ENCODE assay signal across 18 mouse cellular contexts in the genomic region with DNA sequence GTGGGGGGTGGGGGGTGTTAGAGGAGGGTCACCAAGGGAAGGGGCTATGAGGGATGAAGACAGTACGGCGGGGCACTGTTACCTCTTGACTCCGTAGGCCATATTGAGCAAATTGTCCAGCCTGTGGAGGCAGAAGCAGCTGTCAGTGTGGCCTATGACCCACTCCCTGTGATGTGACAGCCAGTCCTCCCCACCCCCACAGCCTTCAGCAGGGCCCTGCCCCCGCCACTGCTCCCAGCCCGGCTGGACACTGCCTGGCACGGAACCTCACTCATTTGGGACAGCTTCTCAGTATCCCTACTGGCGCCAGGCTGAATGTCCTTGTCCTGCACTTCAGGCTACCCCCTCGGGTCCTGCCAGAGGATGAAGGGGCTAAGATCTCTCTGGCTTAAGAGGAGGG. TPM values are rescaled to one million over a fixed set of nuclear protein-coding genes. Genes with fewer than 3 reads are reported as not detected.
DNase-seq lines count a peak whose midpoint lies in the region; ATAC-seq and TF ChIP-seq lines count a peak whose summit lies in the region.
"Had no signal": no experiment of that assay in that cellular context is flagged by ENCODE, and none has a peak within 500 bp of the region (broad histone marks: within the 10 kb centered on the region; RNA-seq: fewer than 3 reads in every experiment).

No protein-coding gene starts in this region.

- no peak overlapping the region for H3K4me2 ChIP-seq in forebrain, embryonic 12.5 days
- no peak overlapping the region for H3K4me2 ChIP-seq in forebrain, embryonic 14.5 days (ENCODE audit: low read length)
- no peak overlapping the region for H3K4me2 ChIP-seq in lung, embryonic 15.5 days
- H3K4me2 ChIP-seq: embryonic facial prominence, embryonic 13.5 days; heart, embryonic 12.5 days had no signal

- peaks cover 25% of the 10 kb centered on the region for H3K4me1 ChIP-seq in forebrain, embryonic 12.5 days
- H3K4me1 ChIP-seq in forebrain, embryonic 14.5 days (ENCODE audit: control insufficient read depth, insufficient read depth, low read length), result no peaks in the 10 kb centered on the region
- no peaks in the 10 kb centered on the region for H3K4me1 ChIP-seq in lung, embryonic 15.5 days
- H3K4me1 ChIP-seq in lung, adult 2 months (ENCODE audit: control insufficient read depth, insufficient read depth, low read length), result no peaks in the 10 kb centered on the region
- H3K4me1 ChIP-seq in cortical plate, adult 2 months (ENCODE audit: control insufficient read depth, insufficient read depth, low read length), result no peaks in the 10 kb centered on the region
- H3K4me1 ChIP-seq: embryonic facial prominence, embryonic 13.5 days; heart, embryonic 12.5 days had no signal

- H3K9ac ChIP-seq in forebrain, embryonic 12.5 days, result no peak overlapping the region
- no peak overlapping the region for H3K9ac ChIP-seq in forebrain, embryonic 14.5 days (ENCODE audit: low read length)
- no peak overlapping the region for H3K9ac ChIP-seq in lung, embryonic 15.5 days
- H3K9ac ChIP-seq: embryonic facial prominence, embryonic 13.5 days; heart, embryonic 12.5 days had no signal

- H3K27ac ChIP-seq in forebrain, embryonic 12.5 days, result no peak overlapping the region
- H3K27ac ChIP-seq in forebrain, embryonic 14.5 days (ENCODE audit: low read depth, low read length), result no peak overlapping the region
- H3K27ac ChIP-seq in lung, embryonic 15.5 days, result no peak overlapping the region
- H3K27ac ChIP-seq in cortical plate, adult 2 months (ENCODE audit: insufficient read depth, low read length), result peak overlapping the region; percentile 95
- H3K27ac ChIP-seq in gastrocnemius, adult 2 months, result no peak overlapping the region
- H3K27ac ChIP-seq: embryonic facial prominence, embryonic 13.5 days had no signal

- H3K4me3 ChIP-seq in forebrain, embryonic 12.5 days (replicated peaks), result no peak overlapping the region
- no peak overlapping the region for H3K4me3 ChIP-seq in forebrain, embryonic 14.5 days (ENCODE audit: low read depth, low read length)
- no peak overlapping the region for H3K4me3 ChIP-seq in lung, embryonic 15.5 days
- H3K4me3 ChIP-seq in lung, adult 2 months (replicated peaks; ENCODE audit: extremely low read depth, low read depth, low read length), result no peak overlapping the region
- no peak overlapping the region for H3K4me3 ChIP-seq in cortical plate, adult 2 months (ENCODE audit: insufficient read depth, low read length)
- no peak overlapping the region for H3K4me3 ChIP-seq in gastrocnemius, adult 2 months
- H3K4me3 ChIP-seq: embryonic facial prominence, embryonic 13.5 days; heart, embryonic 12.5 days had no signal

- WGBS in forebrain, embryonic 12.5 days, result 54% methylated on average over 8 of the region's 8 CpGs
- 73% methylated on average over 8 of the region's 8 CpGs for WGBS in forebrain, embryonic 14.5 days
- 36% methylated on average over 7 of the region's 8 CpGs for WGBS in lung, embryonic 15.5 days
- 32% methylated on average over 8 of the region's 8 CpGs for WGBS in lung, adult 2 months

- H3K36me3 ChIP-seq in forebrain, embryonic 12.5 days (replicated peaks), result peaks cover 72% of the 10 kb centered on the region
- peaks cover 82% of the 10 kb centered on the region for H3K36me3 ChIP-seq in forebrain, embryonic 14.5 days (ENCODE audit: control insufficient read depth, insufficient read depth, low read length)
- no peaks in the 10 kb centered on the region for H3K36me3 ChIP-seq in lung, embryonic 15.5 days
- H3K36me3 ChIP-seq: embryonic facial prominence, embryonic 13.5 days; heart, embryonic 12.5 days had no signal

- no peaks in the 10 kb centered on the region for H3K9me3 ChIP-seq in forebrain, embryonic 12.5 days
- no peaks in the 10 kb centered on the region for H3K9me3 ChIP-seq in forebrain, embryonic 14.5 days (replicated peaks; ENCODE audit: control insufficient read depth, low read length)
- no peaks in the 10 kb centered on the region for H3K9me3 ChIP-seq in lung, embryonic 15.5 days
- H3K9me3 ChIP-seq: embryonic facial prominence, embryonic 13.5 days; heart, embryonic 12.5 days had no signal

- intact Hi-C loops in gastrocnemius, adult 2 months (cut with DNase I), result no loop called here

- peak; percentile 43; the same call in 1 of the 2 replicates for ATAC-seq in forebrain, embryonic 12.5 days (ENCODE audit: low FRiP score)
- no peak for ATAC-seq in forebrain, embryonic 14.5 days
- ATAC-seq in lung, embryonic 15.5 days (ENCODE audit: borderline replicate concordance, extremely low read depth, low FRiP score, low TSS enrichment), result 0 out of 2 replicates have a peak, but pooled peaks have one; percentile 55

- no peak for TF ChIP-seq POLR2A in lung, adult 2 months (IDR thresholded peaks at IDR 0.05; ENCODE audit: borderline replicate concordance, extremely low read depth, low read depth, low read length)
- TF ChIP-seq POLR2A in cortical plate, adult 2 months (IDR thresholded peaks at IDR 0.05; ENCODE audit: extremely low read depth, insufficient read depth, low read length), result no peak

- DNase-seq in forebrain, embryonic 14.5 days (ENCODE audit: low spot score), result no peak
- DNase-seq in lung, adult 2 months, result no peak
- peak; percentile 70 for DNase-seq in lung, postnatal 10 days
- no peak for DNase-seq in gastrocnemius, adult 2 months
- DNase-seq in ovary, postnatal 10 days (ENCODE audit: low spot score), result no peak
- DNase-seq: adrenal gland, adult 8-10 months; cerebellum, adult 11 months; kidney, postnatal 36 days; spleen, adult 18-20 months; thymus, adult 2 months had no signal

- H3K27me3 ChIP-seq in forebrain, embryonic 12.5 days, result no peaks in the 10 kb centered on the region
- H3K27me3 ChIP-seq in forebrain, embryonic 14.5 days (replicated peaks; ENCODE audit: control insufficient read depth, insufficient read depth, low read length), result no peaks in the 10 kb centered on the region
- no peaks in the 10 kb centered on the region; the same call in 1 of the 2 replicates for H3K27me3 ChIP-seq in lung, embryonic 15.5 days
- H3K27me3 ChIP-seq: embryonic facial prominence, embryonic 13.5 days had no signal

- no peak for TF ChIP-seq CTCF in lung, adult 2 months (IDR thresholded peaks at IDR 0.05; ENCODE audit: insufficient read depth, low read length)
- TF ChIP-seq CTCF in cortical plate, adult 2 months (IDR thresholded peaks at IDR 0.05; ENCODE audit: extremely low read depth, insufficient read depth, low read length), result no peak
- TF ChIP-seq CTCF in gastrocnemius, adult 2 months (IDR thresholded peaks at IDR 0.05), result no peak

RNA-seq across cellular contexts. Expression of gene Prkcsh, which starts 22.0 kb away (rescaled TPM):
- polyA plus RNA-seq in forebrain, embryonic 12.5 days (2016; fragmentation: Nextera tagmentation; extraction: Ambion mirVana), result 88.5 and 95.0 TPM in 2 replicates
- polyA plus RNA-seq in forebrain, embryonic 14.5 days (2014; fragmentation: Nextera tagmentation; extraction: Ambion mirVana), result 57.1 and 67.9 TPM in 2 replicates
- polyA plus RNA-seq in lung, embryonic 15.5 days (2015; fragmentation: Nextera tagmentation; extraction: Ambion mirVana), result 127 and 137 TPM in 2 replicates
- 52.9 and 58.0 TPM in 2 replicates for polyA plus RNA-seq in lung, adult 2 months (2012; rRNA removed)
- polyA plus RNA-seq in cortical plate, adult 2 months (2012; rRNA removed), result 99.1 and 103 TPM in 2 replicates
- total RNA-seq in gastrocnemius, adult 2 months (2021), result 10 to 100 TPM; 27.8 to 32.6 TPM

RNA-seq across cellular contexts. Expression of gene Ccdc151, which starts 22.2 kb away (rescaled TPM):
- polyA plus RNA-seq in forebrain, embryonic 12.5 days (2016; fragmentation: Nextera tagmentation; extraction: Ambion mirVana), result 5.0 and 5.3 TPM in 2 replicates
- 4.5 and 4.8 TPM in 2 replicates for polyA plus RNA-seq in forebrain, embryonic 14.5 days (2014; fragmentation: Nextera tagmentation; extraction: Ambion mirVana)
- polyA plus RNA-seq in lung, embryonic 15.5 days (2015; fragmentation: Nextera tagmentation; extraction: Ambion mirVana), result 3.9 and 4.4 TPM in 2 replicates
- 2.9 and 3.6 TPM in 2 replicates for polyA plus RNA-seq in lung, adult 2 months (2012; rRNA removed)
- polyA plus RNA-seq in cortical plate, adult 2 months (2012; rRNA removed), result 7.7 and 7.9 TPM in 2 replicates
- total RNA-seq in gastrocnemius, adult 2 months (2021), result not detected
- total RNA-seq: megakaryocyte-erythroid progenitor cell, adult 5-6 weeks had no signal

RNA-seq across cellular contexts. Expression of gene Elavl3, which starts 27.2 kb away (rescaled TPM):
- 57.2 and 73.7 TPM in 2 replicates for polyA plus RNA-seq in forebrain, embryonic 12.5 days (2016; fragmentation: Nextera tagmentation; extraction: Ambion mirVana)
- polyA plus RNA-seq in forebrain, embryonic 14.5 days (2014; fragmentation: Nextera tagmentation; extraction: Ambion mirVana), result 88.1 and 107 TPM in 2 replicates
- polyA plus RNA-seq in lung, embryonic 15.5 days (2015; fragmentation: Nextera tagmentation; extraction: Ambion mirVana), result 0.25 and 0.51 TPM in 2 replicates
- polyA plus RNA-seq in lung, adult 2 months (2012; rRNA removed), result 0.05 and 0.06 TPM in 2 replicates
- polyA plus RNA-seq in cortical plate, adult 2 months (2012; rRNA removed), result 115 and 117 TPM in 2 replicates
- not detected for total RNA-seq in gastrocnemius, adult 2 months (2021)
- total RNA-seq: megakaryocyte-erythroid progenitor cell, adult 5-6 weeks had no signal

RNA-seq across cellular contexts. Expression of gene Rgl3, which starts 35.3 kb away (rescaled TPM):
- polyA plus RNA-seq in forebrain, embryonic 12.5 days (2016; fragmentation: Nextera tagmentation; extraction: Ambion mirVana), result 2.1 and 3.4 TPM in 2 replicates
- 1.3 TPM in 2 replicates for polyA plus RNA-seq in forebrain, embryonic 14.5 days (2014; fragmentation: Nextera tagmentation; extraction: Ambion mirVana)
- polyA plus RNA-seq in lung, embryonic 15.5 days (2015; fragmentation: Nextera tagmentation; extraction: Ambion mirVana), result 4.9 and 7.2 TPM in 2 replicates
- polyA plus RNA-seq in lung, adult 2 months (2012; rRNA removed), result 24.8 and 30.6 TPM in 2 replicates
- 5.2 and 5.4 TPM in 2 replicates for polyA plus RNA-seq in cortical plate, adult 2 months (2012; rRNA removed)
- under 1 TPM; 0.28 to 0.69 TPM for total RNA-seq in gastrocnemius, adult 2 months (2021)
- total RNA-seq: megakaryocyte-erythroid progenitor cell, adult 5-6 weeks had no signal

RNA-seq across cellular contexts. Expression of gene Gm49318, which starts 46.5 kb away (rescaled TPM):
- polyA plus RNA-seq in forebrain, embryonic 12.5 days (2016; fragmentation: Nextera tagmentation; extraction: Ambion mirVana), result not detected in 2 replicates
- polyA plus RNA-seq in forebrain, embryonic 14.5 days (2014; fragmentation: Nextera tagmentation; extraction: Ambion mirVana), result not detected in 2 replicates
- polyA plus RNA-seq in lung, embryonic 15.5 days (2015; fragmentation: Nextera tagmentation; extraction: Ambion mirVana), result not detected in 2 replicates
- not detected in 2 replicates for polyA plus RNA-seq in lung, adult 2 months (2012; rRNA removed)
- polyA plus RNA-seq in cortical plate, adult 2 months (2012; rRNA removed), result 0.21 TPM in 1 of 2 replicates, not detected in the other
- not detected for total RNA-seq in gastrocnemius, adult 2 months (2021)
- total RNA-seq: megakaryocyte-erythroid progenitor cell, adult 5-6 weeks had no signal
- polyA plus RNA-seq: embryonic facial prominence, embryonic 13.5 days; heart, embryonic 12.5 days; intestine, embryonic 14.5 days; limb, embryonic 11.5 days; thymus, adult 2 months had no signal

Comparison
In these comparisons a context has a peak if more than half of its experiments do, and no peak if none do; other contexts are left out.
1. RNA of gene Elavl3, which starts 27.2 kb away (polyA plus RNA-seq): 115 to 117 TPM in cortical plate, adult 2 months, 88.1 to 107 TPM in forebrain, embryonic 14.5 days and 57.2 to 73.7 TPM in forebrain, embryonic 12.5 days; 0.25 to 0.51 TPM in lung, embryonic 15.5 days and 0.05 to 0.06 TPM in lung, adult 2 months; every median in the first group is over 10 times any median in the second.